Comparison of ENCODE assay signal across 10 mouse cellular contexts in genomic region chr1:14484121-14484916, GRCm38 (mm10).
DNase-seq lines count a peak whose midpoint lies in the region; ATAC-seq lines count a peak whose summit lies in the region.
"Had no signal": no experiment of that assay in that cellular context is flagged by ENCODE, and none has a peak within 500 bp of the region (broad histone marks: within the 10 kb centered on the region; RNA-seq: fewer than 3 reads in every experiment).

No protein-coding gene starts in this region.

- H3K4me2 ChIP-seq in embryonic facial prominence, embryonic 11.5 days (ENCODE audit: low read depth, low read length) = no peak overlapping the region
- no peak overlapping the region for H3K4me2 ChIP-seq in liver, embryonic 11.5 days

- 90% methylated on average over 6 of the region's 6 CpGs for WGBS in embryonic facial prominence, embryonic 11.5 days
- WGBS in embryonic facial prominence, embryonic 10.5 days = 88% methylated on average over 6 of the region's 6 CpGs
- 65% methylated on average over 6 of the region's 6 CpGs for WGBS in liver, embryonic 11.5 days

- no peaks in the 10 kb centered on the region for H3K9me3 ChIP-seq in embryonic facial prominence, embryonic 11.5 days (replicated peaks; ENCODE audit: control insufficient read depth, low read length)
- H3K9me3 ChIP-seq in embryonic facial prominence, embryonic 10.5 days = no peaks in the 10 kb centered on the region
- H3K9me3 ChIP-seq in liver, embryonic 11.5 days (ENCODE audit: control insufficient read depth, low read length) = no peaks in the 10 kb centered on the region

- no peaks in the 10 kb centered on the region; the same call in 1 of the 2 replicates for H3K4me1 ChIP-seq in embryonic facial prominence, embryonic 11.5 days (ENCODE audit: control insufficient read depth, insufficient read depth, low read length)
- H3K4me1 ChIP-seq in embryonic facial prominence, embryonic 10.5 days = peaks cover 26% of the 10 kb centered on the region
- no peaks in the 10 kb centered on the region for H3K4me1 ChIP-seq in liver, embryonic 11.5 days (replicated peaks; ENCODE audit: control insufficient read depth, insufficient read depth, low read length)

- 0 out of 2 replicates have a peak, but pooled peaks have one; percentile 52 for ATAC-seq in embryonic facial prominence, embryonic 11.5 days (replicated peaks; ENCODE audit: insufficient number of reproducible peaks, low FRiP score, low TSS enrichment, low read depth)
- ATAC-seq in liver, embryonic 11.5 days (replicated peaks; ENCODE audit: low FRiP score) = peak; percentile 97

- no peak overlapping the region for H3K27ac ChIP-seq in embryonic facial prominence, embryonic 11.5 days (replicated peaks; ENCODE audit: low read depth, low read length)
- H3K27ac ChIP-seq in embryonic facial prominence, embryonic 10.5 days (replicated peaks) = no peak overlapping the region
- H3K27ac ChIP-seq in liver, embryonic 11.5 days (ENCODE audit: low read depth, low read length) = 0 out of 2 replicates have a peak overlapping the region, but pooled peaks have one; percentile 28
- H3K27ac ChIP-seq: macrophage had no signal

- DNase-seq in embryonic facial prominence, embryonic 11.5 days (ENCODE audit: low spot score) = no peak
- DNase-seq in embryonic facial prominence, embryonic 10.5 days (ENCODE audit: low spot score) = no peak
- DNase-seq in 3T3-L1 (ENCODE audit: low read depth, low spot score) = peak; percentile 99
- peak; percentile 31 to 42 for DNase-seq in adrenal gland, postnatal 36 days
- no peak for DNase-seq in liver, embryonic 11.5 days (ENCODE audit: low spot score)
- DNase-seq in ovary, postnatal 36 days (ENCODE audit: low spot score) = no peak
- DNase-seq in lung, postnatal 36 days = no peak
- DNase-seq in layer of hippocampus, adult 8-10 months (ENCODE audit: low spot score in 2 of 2) = no peak
- DNase-seq: kidney, adult 11 months had no signal

- H3K36me3 ChIP-seq in embryonic facial prominence, embryonic 11.5 days (replicated peaks; ENCODE audit: control insufficient read depth, insufficient read depth, low read depth, low read length) = no peaks in the 10 kb centered on the region
- no peaks in the 10 kb centered on the region for H3K36me3 ChIP-seq in embryonic facial prominence, embryonic 10.5 days (replicated peaks)
- H3K36me3 ChIP-seq in liver, embryonic 11.5 days (ENCODE audit: control insufficient read depth, insufficient read depth, low read length) = no peaks in the 10 kb centered on the region

- no peak overlapping the region for H3K4me3 ChIP-seq in embryonic facial prominence, embryonic 11.5 days (ENCODE audit: low read depth, low read length)
- H3K4me3 ChIP-seq in embryonic facial prominence, embryonic 10.5 days = no peak overlapping the region
- H3K4me3 ChIP-seq in liver, embryonic 11.5 days (ENCODE audit: low read depth, low read length) = no peak overlapping the region

- H3K9ac ChIP-seq in embryonic facial prominence, embryonic 11.5 days (replicated peaks; ENCODE audit: low read length) = no peak overlapping the region
- H3K9ac ChIP-seq in liver, embryonic 11.5 days (ENCODE audit: low read depth, low read length) = no peak overlapping the region

- no peaks in the 10 kb centered on the region for H3K27me3 ChIP-seq in embryonic facial prominence, embryonic 11.5 days (ENCODE audit: control insufficient read depth, insufficient read depth, low read length)
- H3K27me3 ChIP-seq in embryonic facial prominence, embryonic 10.5 days (replicated peaks; ENCODE audit: low read depth, poor library complexity, severe bottlenecking) = no peaks in the 10 kb centered on the region
- no peaks in the 10 kb centered on the region for H3K27me3 ChIP-seq in liver, embryonic 11.5 days (replicated peaks; ENCODE audit: control insufficient read depth, insufficient read depth, low read length)

Comparison
In these comparisons a context has a peak if more than half of its experiments do, and no peak if none do; other contexts are left out.
1. DNase-seq: peak in 3T3-L1 (single experiment) and adrenal gland, postnatal 36 days (2 of 2); none in embryonic facial prominence, embryonic 11.5 days (single experiment), embryonic facial prominence, embryonic 10.5 days (single experiment), liver, embryonic 11.5 days (single experiment), ovary, postnatal 36 days (single experiment), lung, postnatal 36 days (single experiment) and layer of hippocampus, adult 8-10 months (0 of 2).